Mouse (Mus musculus) spleen, adult 2 months (tissue): ENCODE measurements around the gene Ppp1r37. TPM values are rescaled to one million over a fixed set of nuclear protein-coding genes. Genes with fewer than 3 reads are reported as not detected.

Source experiments
- DNase-seq, 2 experiments: peaks; one replicate each; pipeline versions ENCODE4 v3.0.0 to v3.0.0-alpha.2; 2012 to 2021; ENCODE audit warnings: low spot score in 2 of 2, low read depth in 1 of 2
- H3K27ac ChIP-seq: fragments of 200-500 bp; 2 replicates; pipeline ENCODE4 v1.5.1; 2012; ENCODE audit warnings: low read length, inconsistent platforms; ENCODE audit not compliant: insufficient read depth
- H3K27me3 ChIP-seq: fragments of 200-500 bp; 2 replicates; pipeline ENCODE4 v1.6.1; 2012; ENCODE audit warnings: mild to moderate bottlenecking, moderate library complexity, low read length, inconsistent platforms; ENCODE audit not compliant: control insufficient read depth, insufficient read depth
- H3K36me3 ChIP-seq: fragments of 200-500 bp; 2 replicates; pipeline ENCODE4 v1.6.1; 2012; ENCODE audit warnings: mild to moderate bottlenecking, low read length, inconsistent platforms; ENCODE audit not compliant: control insufficient read depth, insufficient read depth
- H3K4me1 ChIP-seq: fragments of 200-500 bp; 2 replicates; pipeline ENCODE4 v1.6.1; 2011; ENCODE audit warnings: inconsistent platforms; ENCODE audit not compliant: control insufficient read depth, insufficient read depth, insufficient read length
- H3K4me3 ChIP-seq: fragments of 200-500 bp; 2 replicates; pipeline ENCODE4 v1.5.1; 2011; ENCODE audit warnings: mild to moderate bottlenecking, inconsistent platforms; ENCODE audit not compliant: insufficient read depth, insufficient read length; ENCODE audit errors: extremely low read depth
- CTCF ChIP-seq: fragments of 200-500 bp; IDR thresholded peaks from 2 replicates; pipeline ENCODE4 v1.5.1; 2011; ENCODE audit warnings: mild to moderate bottlenecking, inconsistent platforms; ENCODE audit not compliant: insufficient read depth, insufficient read length, insufficient replicate concordance; ENCODE audit errors: extremely low read depth
- POLR2A ChIP-seq: fragments of 200-500 bp; IDR thresholded peaks from 2 replicates; pipeline ENCODE4 v1.6.1; 2011; ENCODE audit warnings: low read depth, low read length, inconsistent platforms
- WGBS: fragments of 180-500 bp; shearing (Covaris S2); methylation state at CpG from one replicate; pipeline ENCODE4 v1.1.7; 2018; 5-methylcytosine and 5-hydroxymethylcytosine counted together
- polyA plus RNA-seq: library from polyadenylated mRNA; depleted of rRNA; stranded (reverse); fragments of >200 nt; gene quantifications from 2 replicates; pipeline ENCODE4 v1.2.3, GENCODE M21; 2012

Ppp1r37 gene
- polyA plus RNA-seq, 1 experiment = 56.2 TPM

- Histone ChIP-seq H3K4me3 (no peak overlapping the region), H3K27ac (0 out of 2 replicates have a peak overlapping the region, but pooled peaks have one; percentile 17), H3K36me3 (peaks cover 27% of the 10 kb centered on the region), H3K27me3 (no peaks in the 10 kb centered on the region), H3K4me1 (peaks cover 5% of the 10 kb centered on the region; the same call in 1 of the 2 replicates)
- 94% methylated on average over 10 of the region's 10 CpGs for WGBS
- TF ChIP-seq POLR2A (no peak), CTCF (no peak)
- no peak for DNase-seq
These were observed 16.9 kb upstream of the Ppp1r37 start for GRCm38 (mm10) chr7:19579751-19580150.

DNA sequence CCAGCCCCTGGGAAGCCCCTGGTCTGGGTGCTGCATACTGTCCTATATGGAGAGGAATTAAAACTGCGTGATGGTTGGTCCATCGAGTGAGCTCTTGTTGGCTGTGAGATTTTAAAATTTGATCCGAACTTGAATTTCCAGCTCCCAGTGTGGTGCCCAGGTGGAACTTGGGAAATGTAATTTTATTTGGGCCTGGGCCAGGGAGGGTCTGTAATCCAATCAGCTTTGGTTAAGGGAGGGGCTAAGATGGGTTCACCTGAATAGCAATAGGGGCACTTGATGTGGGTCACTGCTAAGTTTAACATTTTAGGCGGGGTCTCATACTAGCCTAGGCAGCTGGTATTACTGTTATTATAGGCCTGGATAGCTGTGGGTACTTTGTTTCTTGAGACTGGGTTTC lies 15.6 kb upstream of the Ppp1r37 start:
- Histone ChIP-seq H3K4me1 (peaks cover 5% of the 10 kb centered on the region; the same call in 1 of the 2 replicates), H3K4me3 (peak overlapping the region; percentile 68; the same call in 1 of the 2 replicates), H3K27ac (peak overlapping the region; percentile 81), H3K36me3 (peaks cover 15% of the 10 kb centered on the region), H3K27me3 (no peaks in the 10 kb centered on the region)
- no peak for TF ChIP-seq CTCF
- TF ChIP-seq POLR2A = no peak
- WGBS = 65% methylated on average over 4 of the region's 4 CpGs
- no peak for DNase-seq

- peak in 1 of 2 experiments; percentile 66 for DNase-seq
- Histone ChIP-seq H3K27me3 (no peaks in the 10 kb centered on the region), H3K4me3 (peak overlapping the region; percentile 68), H3K4me1 (peaks cover 5% of the 10 kb centered on the region; the same call in 1 of the 2 replicates), H3K27ac (peak overlapping the region; percentile 81), H3K36me3 (peaks cover 14% of the 10 kb centered on the region)
- 8% methylated on average over 10 of the region's 10 CpGs for WGBS
- no peak for TF ChIP-seq CTCF
- TF ChIP-seq POLR2A = no peak
These were observed 15.1 kb upstream of the Ppp1r37 start for GRCm38 (mm10) chr7:19577877-19578414.

DNA sequence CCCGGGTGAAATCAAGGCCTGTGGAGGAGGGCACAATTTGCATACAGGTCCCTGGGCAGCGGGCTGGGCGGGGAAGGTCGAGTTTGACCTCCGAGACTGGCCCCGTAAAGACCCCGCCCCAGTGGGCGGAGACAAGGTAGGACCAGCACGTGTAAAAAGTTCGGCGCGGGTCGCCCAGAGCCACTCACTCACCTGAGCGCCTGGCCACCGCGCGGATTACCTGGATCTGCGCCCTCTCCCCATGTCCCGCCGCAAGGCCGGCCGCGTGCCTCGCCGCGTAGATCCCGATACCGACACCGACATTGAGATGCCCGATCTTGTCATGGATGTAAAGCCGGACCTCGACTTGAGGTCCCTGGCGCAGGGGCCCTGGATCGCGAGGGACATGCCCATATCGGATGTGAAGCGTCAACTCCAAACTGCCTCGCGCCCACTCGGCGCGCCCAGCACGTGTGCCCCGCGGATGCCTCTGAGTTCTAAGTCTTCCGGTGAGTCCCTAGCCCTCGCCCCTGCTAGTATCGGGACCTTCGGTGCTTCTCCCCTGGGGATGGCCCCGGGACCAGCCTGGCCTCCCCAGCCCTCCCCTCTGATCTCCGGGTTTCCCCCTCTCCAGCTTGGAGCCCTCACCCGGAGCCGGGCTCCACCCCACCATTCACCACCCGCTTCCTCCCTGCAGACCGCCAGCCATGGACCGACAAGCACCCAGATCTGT lies 14.4 kb upstream of the Ppp1r37 start, which contains the start of the genes Zfp296 and Gemin7:
Zfp296 (plus strand) TSS at position 147 of the 712 bp plus-strand sequence.
Gemin7 (minus strand) TSS at position 455 of the 712 bp plus-strand sequence.
- Histone ChIP-seq H3K4me3 (peak within 1 kb of the TSS; percentile 68), H3K27me3 (no peaks in the 10 kb centered on the region), H3K27ac (peak within 1 kb of the TSS; percentile 81), H3K36me3 (peaks cover 14% of the 10 kb centered on the region), H3K4me1 (peaks cover 5% of the 10 kb centered on the region; the same call in 1 of the 2 replicates)
- DNase-seq = peak in 1 of 2 experiments; percentile 71
- TF ChIP-seq POLR2A (peak; percentile 38; the same call in 1 of the 2 replicates), CTCF (no peak)
- under 1% methylated on average over 56 of the region's 56 CpGs for WGBS

- no peak overlapping the region for H3K4me3 ChIP-seq
- H3K36me3 ChIP-seq = peaks cover 7% of the 10 kb centered on the region
- no peak overlapping the region for H3K27ac ChIP-seq
- peaks cover 5% of the 10 kb centered on the region; the same call in 1 of the 2 replicates for H3K4me1 ChIP-seq
- DNase-seq = no peak
- TF ChIP-seq CTCF (no peak), POLR2A (no peak)
- WGBS = 57% methylated on average over 3 of the region's 3 CpGs
- no peaks in the 10 kb centered on the region for H3K27me3 ChIP-seq
These were observed 12.7 kb upstream of the Ppp1r37 start for GRCm38 (mm10) chr7:19575559-19575958.

- TF ChIP-seq CTCF (no peak), POLR2A (no peak)
- Histone ChIP-seq H3K27me3 (no peaks in the 10 kb centered on the region), H3K27ac (peak overlapping the region; percentile 93), H3K36me3 (no peaks in the 10 kb centered on the region), H3K4me3 (peak overlapping the region; percentile 90; the same call in 1 of the 2 replicates), H3K4me1 (peaks cover 5% of the 10 kb centered on the region; the same call in 1 of the 2 replicates)
- no peak for DNase-seq
- WGBS = 31% methylated on average over 16 of the region's 16 CpGs
These were observed 10.9 kb upstream of the Ppp1r37 start for GRCm38 (mm10) chr7:19573776-19574140.
